ENCODE assay signal across 8 mouse cellular contexts in the genomic region with DNA sequence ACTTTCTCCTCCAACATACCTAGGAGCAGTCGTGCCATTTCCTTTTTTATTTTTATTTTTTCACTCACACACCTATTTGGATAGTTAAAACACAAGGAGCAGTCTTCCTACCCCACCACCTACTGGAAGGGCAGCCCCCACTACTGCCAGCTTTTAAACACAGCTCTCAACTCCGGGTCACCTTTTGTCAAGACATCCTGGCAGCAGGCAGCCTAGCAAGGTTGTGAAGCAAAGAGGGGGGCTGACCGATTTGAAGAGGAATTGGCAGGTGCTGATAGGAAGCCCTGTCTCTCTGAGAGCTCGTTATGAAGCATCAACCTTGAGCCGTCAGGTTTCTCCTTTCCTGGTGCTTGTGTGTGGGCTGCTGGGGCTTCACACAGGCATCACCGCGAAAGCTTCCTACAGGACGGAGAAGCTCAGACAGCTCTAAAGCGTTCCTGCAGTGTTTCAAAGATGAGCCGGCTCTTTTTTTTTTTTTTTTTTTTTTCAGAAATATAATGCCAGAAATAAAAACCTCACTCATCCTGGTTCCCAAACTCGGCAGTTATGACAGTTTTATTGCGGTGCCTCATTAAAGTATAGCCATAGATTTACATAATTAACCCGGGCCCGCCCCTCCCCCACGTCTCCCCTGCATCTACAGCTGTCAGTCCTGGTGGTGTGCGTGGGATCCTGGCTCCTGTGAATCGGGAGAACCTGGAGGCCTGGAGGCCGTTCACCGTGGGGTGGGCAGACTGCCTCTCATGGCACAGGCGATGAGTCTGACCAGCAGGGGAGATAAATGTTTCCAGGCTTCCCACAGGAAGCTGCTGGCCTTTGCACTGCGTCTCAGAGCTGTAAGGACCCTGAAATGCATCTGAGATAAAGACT.
A peak's percentile ranks its signal among the peaks of the same experiment; 100 is the strongest.
DNase-seq lines count a peak whose midpoint lies in the region; ATAC-seq lines count a peak whose summit lies in the region.

No protein-coding gene starts in this region.

- WGBS in heart, embryonic 13.5 days: 23% methylated on average over 21 of the region's 21 CpGs
- 33% methylated on average over 21 of the region's 21 CpGs for WGBS in forebrain, embryonic 16.5 days

- no peaks in the 10 kb centered on the region for H3K27me3 ChIP-seq in heart, embryonic 13.5 days (replicated peaks)
- no peaks in the 10 kb centered on the region for H3K27me3 ChIP-seq in forebrain, embryonic 16.5 days (replicated peaks; ENCODE audit: control insufficient read depth, insufficient read depth, low read length)

- peaks cover 22% of the 10 kb centered on the region for H3K9me3 ChIP-seq in heart, embryonic 13.5 days
- H3K9me3 ChIP-seq in forebrain, embryonic 16.5 days (ENCODE audit: control insufficient read depth, low read length): peaks cover 8% of the 10 kb centered on the region

- intact Hi-C loops in heart, postnatal 10 days (cut with DNase I): no loop called here
- intact Hi-C loops in left cerebral cortex, postnatal 36 days (cut with DNase I): no loop called here

- H3K27ac ChIP-seq in heart, embryonic 13.5 days (replicated peaks): no peak overlapping the region
- H3K27ac ChIP-seq in forebrain, embryonic 16.5 days (ENCODE audit: low read length): no peak overlapping the region

- DNase-seq in heart, postnatal 10 days: no peak
- DNase-seq in left cerebral cortex, postnatal 36 days (ENCODE audit: low spot score in 2 of 2): peak; percentile 13 to 31
- DNase-seq in telencephalon, adult 2 months (ENCODE audit: low read depth, low spot score): peak; percentile 18
- DNase-seq in lung, postnatal 10 days: no peak

- H3K4me1 ChIP-seq in heart, embryonic 13.5 days: peaks cover 4% of the 10 kb centered on the region; the same call in 1 of the 2 replicates
- peaks cover 3% of the 10 kb centered on the region for H3K4me1 ChIP-seq in forebrain, embryonic 16.5 days (replicated peaks; ENCODE audit: control insufficient read depth, insufficient read depth, low read length)

- H3K4me2 ChIP-seq in heart, embryonic 13.5 days: peak overlapping the region; percentile 61
- H3K4me2 ChIP-seq in forebrain, embryonic 16.5 days (ENCODE audit: low read length): peak overlapping the region; percentile 37

- peak overlapping the region; percentile 26 for H3K4me3 ChIP-seq in heart, embryonic 13.5 days
- H3K4me3 ChIP-seq in forebrain, embryonic 16.5 days (replicated peaks; ENCODE audit: low read length): peak overlapping the region; percentile 13

- no peak for ATAC-seq in heart, embryonic 13.5 days (ENCODE audit: extremely low read depth, insufficient number of reproducible peaks, low FRiP score, low TSS enrichment)
- ATAC-seq in cerebellum, adult (ENCODE audit: insufficient number of reproducible peaks, low FRiP score, low TSS enrichment): peak; percentile 87
- ATAC-seq in forebrain, embryonic 16.5 days: peak; percentile 43
- ATAC-seq in inflammation-experienced regulatory T-cells, adult 6 months: no peak

- H3K9ac ChIP-seq in heart, embryonic 13.5 days: 0 out of 2 replicates have a peak overlapping the region, but pooled peaks have one; percentile 37
- H3K9ac ChIP-seq in forebrain, embryonic 16.5 days (replicated peaks; ENCODE audit: low read depth, low read length): peak overlapping the region; percentile 17; the same call in 1 of the 2 replicates

- no peaks in the 10 kb centered on the region for H3K36me3 ChIP-seq in heart, embryonic 13.5 days
- H3K36me3 ChIP-seq in forebrain, embryonic 16.5 days (ENCODE audit: control insufficient read depth, insufficient read depth): no peaks in the 10 kb centered on the region

Comparison
In these comparisons a context has a peak if more than half of its experiments do, and no peak if none do; other contexts are left out.
1. ATAC-seq: peak in cerebellum, adult (single experiment) and forebrain, embryonic 16.5 days (single experiment); none in heart, embryonic 13.5 days (single experiment) and inflammation-experienced regulatory T-cells, adult 6 months (single experiment).
2. DNase-seq: peak in left cerebral cortex, postnatal 36 days (2 of 2) and telencephalon, adult 2 months (single experiment); none in heart, postnatal 10 days (0 of 2) and lung, postnatal 10 days (single experiment).